Mouse (Mus musculus): ENCODE measurements around the gene Tmem170b. TPM values are rescaled to one million over a fixed set of nuclear protein-coding genes. Genes with fewer than 3 reads are reported as not detected.

Tmem170b gene
- total RNA-seq, 4 experiments from 2014 or later = 83.3 to 88.9 (median 87.6) TPM

DNA sequence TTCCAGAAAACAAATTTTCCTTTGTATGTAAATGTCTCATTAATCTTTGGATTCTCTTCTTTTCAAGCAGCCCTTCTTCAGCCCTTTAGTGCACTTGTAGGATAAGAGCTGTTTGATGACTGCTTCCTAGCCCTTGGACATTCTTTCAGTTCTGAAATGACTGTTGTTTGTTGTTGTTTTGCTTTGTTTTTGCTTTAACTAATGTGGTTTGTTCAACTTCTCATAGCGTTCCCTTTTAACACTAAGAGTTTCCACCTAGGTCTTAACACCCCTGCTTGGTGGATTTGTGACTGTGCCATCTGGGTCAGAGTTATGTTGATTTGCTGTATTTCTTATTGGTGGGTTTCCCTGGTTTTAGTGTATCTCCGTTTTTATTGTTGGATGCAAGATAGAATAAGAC, 8.8 kb downstream of the Tmem170b start:
- DNase-seq (ENCODE audit: low spot score in 2 of 2) = no peak

DNA sequence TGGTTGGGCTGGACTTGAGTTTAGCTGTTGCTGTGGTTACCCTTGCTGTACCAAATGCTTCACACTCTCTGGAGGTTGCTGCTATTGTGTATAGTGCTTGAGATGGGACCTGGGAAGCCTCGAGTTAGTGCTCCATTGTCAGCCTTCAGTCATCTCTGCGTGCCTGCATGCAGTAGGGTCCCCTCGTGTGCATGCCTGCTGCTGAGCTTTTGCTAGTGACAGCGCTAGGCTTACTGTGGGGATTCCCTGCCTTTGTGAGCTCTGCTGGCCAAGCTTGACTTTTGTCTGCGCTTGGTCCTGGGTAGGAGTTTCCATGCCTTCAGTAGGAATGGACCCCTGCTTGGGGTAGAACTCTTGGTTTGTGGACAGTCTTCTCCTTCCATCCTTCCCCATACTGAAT, 9.3 kb downstream of the Tmem170b start:
- DNase-seq (ENCODE audit: low spot score in 2 of 2) = no peak

DNA sequence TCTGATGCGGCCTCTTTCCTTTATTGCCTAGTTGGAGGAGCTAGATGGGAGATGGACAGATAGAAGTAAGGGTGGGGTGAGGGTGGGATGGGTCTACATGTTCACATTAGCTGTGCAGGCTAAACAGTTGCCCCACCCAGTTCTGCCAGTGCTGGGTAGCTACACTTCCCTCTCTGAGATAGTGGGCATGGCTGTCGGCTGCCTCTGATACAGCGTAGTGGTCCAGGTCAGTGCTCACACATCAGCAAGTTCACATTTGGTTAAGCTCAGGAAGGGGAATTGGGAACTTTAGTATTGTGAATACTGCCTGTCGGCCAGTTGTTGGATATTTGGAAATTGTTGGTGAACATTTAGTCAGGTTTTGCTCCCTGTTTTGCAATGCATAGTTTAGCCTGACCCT, 13.8 kb downstream of the Tmem170b start:
- DNase-seq (ENCODE audit: low spot score in 2 of 2) = no peak

DNA sequence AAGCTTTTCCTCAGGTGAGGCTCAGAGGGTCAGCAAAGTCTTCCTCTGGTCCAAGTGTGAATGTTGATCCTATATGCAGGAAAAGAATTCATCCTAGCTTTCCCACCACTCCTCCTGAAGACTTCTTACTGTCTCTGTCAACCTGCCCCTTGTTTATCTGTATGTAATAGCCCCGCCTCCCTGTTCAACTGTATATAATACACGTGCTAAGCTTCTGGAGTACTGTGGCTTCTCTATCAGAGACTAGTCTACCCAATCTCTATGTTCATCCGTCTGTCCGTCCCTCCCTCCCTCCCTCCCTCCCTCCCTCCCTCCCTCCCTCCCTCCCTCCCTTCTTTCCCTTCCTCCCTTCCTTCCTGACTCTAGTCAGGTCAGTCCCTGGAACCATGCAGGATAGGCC, 14.4 kb downstream of the Tmem170b start:
- no peak for DNase-seq (ENCODE audit: low spot score in 2 of 2)

DNA sequence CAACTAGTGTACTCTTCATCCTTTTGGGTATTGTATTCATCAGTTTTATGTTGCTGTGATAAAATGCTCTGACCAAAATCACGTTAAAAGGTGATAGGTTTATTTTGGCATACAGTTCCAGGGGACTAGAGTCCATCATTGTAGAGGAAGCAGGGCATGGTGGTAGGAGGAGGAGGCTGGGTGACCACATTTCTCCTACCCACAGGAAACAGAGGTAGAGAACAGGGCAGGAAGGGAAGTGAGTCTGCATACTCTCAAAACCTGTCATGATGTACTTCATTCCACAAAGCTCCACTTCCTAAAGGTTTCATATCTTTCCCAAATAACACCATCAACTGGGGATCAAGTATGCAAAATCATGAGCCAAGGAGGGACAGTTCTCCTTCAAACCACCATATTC, 18.4 kb downstream of the Tmem170b start:
- DNase-seq (ENCODE audit: low spot score in 2 of 2) = no peak

DNA sequence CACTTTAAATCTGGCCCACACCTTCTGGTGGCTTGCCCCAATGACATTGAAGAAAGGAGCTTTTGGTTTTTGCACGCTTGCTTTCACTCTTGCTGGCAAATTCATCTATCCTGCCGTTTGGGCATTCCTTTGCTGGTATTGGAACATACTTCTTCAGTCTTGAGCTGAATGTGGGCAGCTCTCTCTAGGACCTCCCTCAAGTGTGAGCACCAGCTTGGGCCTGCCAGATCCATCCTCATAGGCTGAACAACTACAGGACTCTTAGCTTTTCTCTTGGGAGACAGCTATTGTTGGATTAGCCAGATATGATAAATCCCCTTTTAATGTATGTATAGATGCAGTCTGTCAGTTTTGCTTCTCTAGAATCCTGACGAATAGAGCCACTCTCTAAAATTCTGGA, 19.5 kb downstream of the Tmem170b start:
- no peak for DNase-seq (ENCODE audit: low spot score in 2 of 2)

DNA sequence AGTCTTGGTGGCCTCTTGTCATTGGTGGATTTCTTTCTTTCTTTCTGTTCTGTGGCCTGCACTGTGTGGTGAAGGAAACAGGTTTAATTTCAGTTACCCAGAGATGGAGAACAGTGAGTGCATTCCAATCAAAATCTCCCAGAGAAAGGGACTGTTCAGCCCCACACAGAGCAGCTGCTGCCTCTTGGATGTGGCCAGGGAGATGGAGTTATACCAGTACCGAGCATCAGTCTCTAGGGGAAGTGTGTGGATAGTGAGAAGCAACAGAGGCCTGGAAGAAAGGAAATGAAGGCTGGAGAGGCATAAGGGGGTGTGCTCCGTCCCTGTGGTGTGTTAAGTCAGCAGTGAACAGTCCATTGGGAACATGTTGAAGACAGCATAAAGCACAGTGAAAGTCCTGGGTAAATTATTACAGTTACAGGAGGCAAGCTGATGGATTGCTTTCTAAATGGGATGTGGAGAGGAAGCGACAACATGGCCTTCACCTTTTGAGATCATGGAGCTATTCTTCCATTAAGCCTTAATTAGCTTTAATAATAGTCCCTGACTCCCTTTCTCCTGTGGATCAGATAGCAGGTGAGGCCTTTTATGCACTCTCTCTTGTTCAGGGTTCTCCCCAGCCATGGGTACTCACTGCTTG, 21.7 kb downstream of the Tmem170b start:
- no peak for DNase-seq (ENCODE audit: low spot score in 2 of 2)

DNA sequence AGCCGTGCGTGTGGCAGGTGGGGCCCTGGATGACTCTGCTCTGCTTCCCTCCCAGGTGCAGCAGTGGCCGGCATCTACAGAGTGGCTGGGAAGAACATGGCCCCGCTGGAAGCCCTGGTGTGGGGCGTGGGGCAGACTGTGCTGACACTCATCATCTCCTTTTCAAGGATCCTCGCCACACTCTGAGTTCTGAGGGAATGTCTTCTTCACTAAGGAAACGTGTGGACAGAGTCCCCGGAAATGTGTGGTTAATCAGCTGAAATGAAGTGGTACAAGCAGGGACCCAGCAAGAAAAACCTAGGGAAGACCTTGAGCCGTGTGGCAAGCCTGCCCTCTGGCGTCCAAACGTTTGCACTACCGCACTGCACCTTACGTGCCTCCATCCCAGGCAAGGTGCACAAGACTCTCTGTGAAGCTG, 28.7 kb downstream of the Tmem170b start:
- DNase-seq (ENCODE audit: low spot score in 2 of 2) = peak; percentile 60 to 83

DNA sequence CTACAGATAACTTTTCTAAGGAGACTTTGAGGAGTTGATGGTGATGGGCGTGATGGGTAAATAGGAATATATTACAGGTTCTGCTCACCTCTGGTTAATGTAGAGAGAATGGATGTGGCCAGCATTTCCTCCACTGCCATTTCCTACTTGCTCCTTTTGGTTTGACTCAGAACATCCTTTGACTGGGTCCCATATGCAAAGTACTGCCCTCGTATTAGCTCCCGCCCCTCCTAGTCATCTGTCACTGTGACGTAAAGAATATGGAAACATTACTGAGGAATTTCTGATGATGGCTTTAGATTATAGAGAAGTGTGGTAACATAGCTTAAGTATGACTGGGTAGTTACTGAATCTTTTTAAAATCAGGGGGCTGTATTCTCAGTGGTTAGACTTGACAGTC, 32.4 kb downstream of the Tmem170b start:
- DNase-seq (ENCODE audit: low spot score in 2 of 2) = no peak

DNA sequence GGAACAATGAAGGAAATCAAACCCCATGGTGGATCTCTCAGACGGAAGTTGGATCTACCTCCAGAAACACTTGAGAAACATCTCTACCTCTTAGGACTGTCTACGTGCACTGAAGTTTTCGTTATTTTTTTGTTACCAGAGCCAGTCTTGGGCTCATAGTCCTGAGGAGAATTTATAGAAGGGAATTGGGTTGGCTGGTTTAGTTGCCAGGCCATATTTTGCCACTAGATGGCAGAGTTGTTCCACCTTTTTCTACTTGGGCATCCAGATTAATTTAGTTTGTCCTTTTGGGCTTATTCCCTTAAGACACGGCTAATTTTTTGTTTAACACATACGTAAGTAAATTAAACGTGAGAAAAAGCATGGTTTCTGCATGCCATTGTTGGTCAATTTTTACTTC, 37.1 kb downstream of the Tmem170b start:
- DNase-seq (ENCODE audit: low spot score in 2 of 2) = peak in 1 of 2 experiments; percentile 80

DNA sequence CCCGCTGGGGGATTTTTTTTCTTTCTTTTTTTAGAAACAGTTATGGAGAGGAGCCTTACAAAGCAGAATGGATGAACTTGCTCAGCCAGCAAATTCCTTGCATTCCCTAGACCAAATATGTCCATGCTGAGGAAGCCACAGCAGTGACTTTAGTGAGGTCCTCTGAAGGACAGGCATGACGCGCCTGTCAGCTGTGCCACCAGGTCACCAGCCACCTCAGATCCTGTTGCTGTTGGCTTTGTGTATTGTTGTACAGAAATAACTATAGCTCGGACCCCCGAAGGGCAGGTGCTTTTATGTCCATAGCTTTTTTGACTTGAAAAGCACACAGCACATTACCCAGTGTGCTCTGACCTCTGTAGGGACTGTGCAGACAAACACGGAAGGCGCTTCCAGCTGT, 38.1 kb downstream of the Tmem170b start:
- no peak for DNase-seq (ENCODE audit: low spot score in 2 of 2)

DNA sequence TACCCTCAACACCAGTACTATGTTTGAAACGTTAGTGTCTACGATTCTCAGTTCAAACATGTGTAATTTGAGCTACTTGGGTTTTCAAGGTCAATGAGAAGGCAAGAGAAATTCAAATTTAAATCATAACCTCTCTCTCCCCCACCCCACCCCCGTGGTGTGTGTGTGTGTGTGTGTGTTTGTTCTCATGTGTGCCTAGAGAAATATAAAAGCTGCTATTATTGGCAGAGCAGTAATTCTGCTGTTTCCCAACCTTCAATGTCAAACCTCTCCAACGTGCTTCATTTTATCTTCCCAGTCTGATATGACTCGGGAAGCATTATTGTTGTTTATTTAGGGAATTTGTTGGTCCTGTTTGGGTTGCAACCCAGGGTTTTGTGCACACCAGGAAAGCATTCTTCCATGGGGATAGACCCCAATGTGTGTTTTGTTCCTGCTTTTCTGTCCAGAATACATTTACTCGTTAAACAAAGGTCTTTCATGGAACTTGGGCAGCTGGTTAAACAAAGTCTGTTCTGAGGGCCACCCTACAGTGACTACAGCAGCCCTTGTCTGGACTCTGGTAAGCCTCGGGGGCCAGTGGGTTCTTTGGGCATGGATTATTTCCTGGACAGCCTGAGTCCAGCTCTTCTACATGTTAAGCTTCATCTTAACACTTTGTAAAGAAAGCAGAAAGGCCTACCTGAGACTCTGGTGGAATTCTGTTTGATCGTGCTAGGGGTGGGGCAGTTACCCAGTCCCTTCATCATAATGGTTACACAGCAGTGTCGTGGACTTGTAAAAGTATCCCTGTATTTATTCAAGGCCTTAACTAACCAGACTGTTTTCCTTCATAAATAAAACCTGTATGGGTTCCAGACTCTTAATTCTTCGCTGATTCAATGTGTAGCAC, 39.1 kb downstream of the Tmem170b start:
- no peak for DNase-seq (ENCODE audit: low spot score in 2 of 2)

DNA sequence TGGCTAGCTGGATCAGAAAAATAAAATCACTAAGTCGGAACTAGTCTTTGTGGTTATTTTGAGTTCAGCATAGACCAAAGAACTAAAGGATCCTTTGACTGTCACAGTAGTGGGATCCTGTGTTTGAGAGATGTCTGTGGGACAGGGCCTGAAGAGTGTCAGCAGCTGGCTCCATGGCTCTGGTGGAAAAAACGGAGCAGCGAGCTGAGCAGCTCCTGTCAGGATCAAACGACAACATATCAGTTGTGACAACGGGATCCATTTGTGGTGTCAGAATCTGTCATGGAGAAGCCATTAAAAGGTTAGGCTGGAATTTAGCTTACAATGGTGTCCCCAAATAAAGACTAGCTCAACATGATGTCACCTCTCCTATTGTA, 39.8 kb downstream of the Tmem170b start:
- no peak for DNase-seq (ENCODE audit: low spot score in 2 of 2)

DNA sequence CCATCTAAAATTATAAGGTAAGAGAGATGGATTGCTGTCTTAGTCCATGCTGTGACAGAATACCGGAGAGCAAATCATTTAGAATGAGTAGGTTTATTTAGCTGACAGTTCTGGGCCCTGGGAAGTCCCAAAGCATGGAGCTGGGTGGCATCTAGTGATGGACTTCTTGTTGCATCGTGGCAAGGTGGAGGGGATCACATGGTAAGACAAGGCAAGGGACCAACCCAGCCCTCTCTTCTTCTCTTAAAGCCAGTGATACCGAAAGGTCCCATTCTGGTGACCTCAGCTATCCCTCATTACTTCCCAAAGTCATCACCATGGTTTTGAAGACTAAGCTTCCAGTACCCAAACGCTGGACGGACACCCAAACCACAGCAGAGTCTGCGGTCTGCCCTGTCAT, 42.3 kb downstream of the Tmem170b start:
- no peak for DNase-seq (ENCODE audit: low spot score in 2 of 2)

DNA sequence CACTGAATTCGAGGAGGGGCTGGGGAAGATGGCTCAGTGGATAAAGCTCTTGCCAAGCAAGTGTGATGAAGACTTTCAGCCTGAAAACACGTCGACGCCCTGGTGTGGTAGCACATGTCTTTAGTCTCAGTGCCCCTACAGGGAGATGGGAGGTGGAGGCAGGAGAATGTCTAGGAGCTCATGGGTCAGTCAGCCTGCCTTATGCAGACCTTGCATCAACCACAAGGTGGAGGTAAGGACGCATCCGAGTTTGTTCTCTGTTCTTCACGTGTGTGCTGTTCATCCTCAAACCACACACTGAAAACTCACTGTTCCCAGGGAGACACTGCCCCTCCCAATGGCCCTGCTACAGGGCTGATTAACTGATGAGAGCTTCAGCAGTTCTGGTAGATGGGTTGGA, 45.0 kb downstream of the Tmem170b start:
- no peak for DNase-seq (ENCODE audit: low spot score in 2 of 2)

DNA sequence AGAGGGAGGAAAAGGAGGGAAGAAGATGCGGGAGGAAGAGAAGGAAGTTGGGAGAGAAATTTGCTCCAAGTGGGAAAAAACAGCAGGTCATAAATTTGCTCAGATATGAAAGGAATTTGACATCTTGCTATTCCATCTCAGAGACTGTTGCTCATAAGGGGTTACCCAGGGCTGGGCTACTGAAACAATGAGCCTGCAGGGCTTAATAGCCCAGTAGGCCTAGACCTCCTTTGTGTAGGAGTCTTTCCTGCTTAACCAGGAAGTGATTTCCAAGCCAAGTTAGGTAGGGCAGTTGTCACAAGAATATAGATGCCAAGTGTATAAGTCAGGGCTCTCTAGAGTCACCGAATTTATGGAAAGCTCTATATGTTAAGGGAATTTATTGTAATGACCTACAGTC, 48.1 kb downstream of the Tmem170b start:
- no peak for DNase-seq (ENCODE audit: low spot score in 2 of 2)

DNA sequence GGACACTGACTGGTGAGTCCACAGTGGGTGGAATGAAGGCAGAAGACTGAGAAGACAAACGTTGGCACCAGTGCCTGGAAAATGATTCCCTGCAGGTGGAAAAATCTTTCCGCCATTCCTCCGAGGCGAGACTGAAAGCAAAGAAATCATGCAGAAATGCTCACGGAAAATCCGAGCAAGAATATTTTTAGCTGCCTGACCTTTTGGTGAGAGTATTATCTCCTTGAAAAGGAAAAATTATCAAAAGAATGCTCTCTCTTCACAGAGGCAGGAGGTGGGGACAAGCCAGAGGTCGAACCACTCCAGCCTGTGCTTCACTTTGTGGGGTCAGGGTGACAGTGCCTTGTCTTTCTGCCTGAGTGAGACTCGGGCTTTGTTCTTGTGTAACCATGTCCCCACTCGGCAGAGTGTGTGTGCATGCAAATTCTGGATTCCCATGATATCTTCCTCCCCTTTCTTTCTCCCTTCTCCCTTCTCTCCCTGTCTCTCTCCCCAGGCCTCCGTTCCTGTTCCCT, 49.9 kb downstream of the Tmem170b start:
- DNase-seq (ENCODE audit: low spot score in 2 of 2) = no peak

DNA sequence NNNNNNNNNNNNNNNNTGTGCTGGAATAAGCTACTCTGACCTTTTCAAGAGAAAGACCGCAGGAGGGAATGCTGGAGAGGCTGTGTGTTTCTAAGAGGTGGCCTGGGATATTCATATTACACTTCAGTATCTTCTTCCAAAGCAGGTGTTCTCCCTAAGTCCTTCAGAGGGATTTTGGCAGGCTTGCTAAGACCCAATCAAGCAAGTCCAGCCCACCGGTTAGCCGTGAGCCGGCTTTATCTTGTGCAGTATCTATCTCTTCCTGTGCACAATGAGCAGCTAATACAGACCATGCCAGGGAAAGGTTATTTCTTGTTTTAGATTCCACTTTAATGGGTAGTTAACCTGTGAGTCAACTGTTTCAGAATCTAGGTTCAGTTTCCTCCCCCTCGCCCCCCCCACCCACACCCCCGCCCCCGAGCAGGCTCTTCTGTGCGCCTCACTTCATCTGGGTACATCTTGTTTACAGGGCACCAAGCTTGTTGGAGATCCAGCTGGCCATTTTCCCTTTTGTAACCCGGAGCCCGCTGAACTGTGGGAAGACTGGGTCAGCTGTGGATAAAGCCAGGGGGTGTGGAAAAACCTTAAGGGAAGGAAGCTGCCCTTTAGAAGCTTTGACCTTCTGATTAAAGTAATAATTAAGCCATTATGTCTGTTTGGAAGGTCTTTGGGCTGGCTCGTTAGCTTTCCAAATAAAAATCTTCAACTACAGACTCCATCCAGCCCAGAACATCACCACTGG, 54.5 kb downstream of the Tmem170b start:
- DNase-seq (ENCODE audit: low spot score in 2 of 2) = peak in 1 of 2 experiments; percentile 31

DNA sequence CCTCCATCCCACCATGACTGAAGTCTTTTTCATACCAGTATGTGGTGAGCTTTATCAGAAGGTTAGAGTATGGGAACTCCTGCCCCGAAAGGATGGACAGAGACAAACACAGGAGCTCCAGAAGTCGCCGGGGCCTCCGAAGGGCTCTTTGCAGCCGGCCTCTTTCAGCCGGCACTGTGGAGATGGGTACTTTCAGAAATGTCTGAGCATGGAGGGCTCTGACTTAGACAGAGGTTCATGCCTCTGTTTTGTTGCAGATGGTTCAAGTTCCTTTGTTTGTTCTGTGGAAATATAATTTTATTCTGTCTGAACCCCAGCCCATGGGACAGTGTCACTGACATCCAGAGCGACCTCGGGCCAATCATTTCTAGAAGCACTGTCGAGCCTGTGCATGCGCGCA, 55.4 kb downstream of the Tmem170b start:
- DNase-seq (ENCODE audit: low spot score in 2 of 2) = no peak

DNA sequence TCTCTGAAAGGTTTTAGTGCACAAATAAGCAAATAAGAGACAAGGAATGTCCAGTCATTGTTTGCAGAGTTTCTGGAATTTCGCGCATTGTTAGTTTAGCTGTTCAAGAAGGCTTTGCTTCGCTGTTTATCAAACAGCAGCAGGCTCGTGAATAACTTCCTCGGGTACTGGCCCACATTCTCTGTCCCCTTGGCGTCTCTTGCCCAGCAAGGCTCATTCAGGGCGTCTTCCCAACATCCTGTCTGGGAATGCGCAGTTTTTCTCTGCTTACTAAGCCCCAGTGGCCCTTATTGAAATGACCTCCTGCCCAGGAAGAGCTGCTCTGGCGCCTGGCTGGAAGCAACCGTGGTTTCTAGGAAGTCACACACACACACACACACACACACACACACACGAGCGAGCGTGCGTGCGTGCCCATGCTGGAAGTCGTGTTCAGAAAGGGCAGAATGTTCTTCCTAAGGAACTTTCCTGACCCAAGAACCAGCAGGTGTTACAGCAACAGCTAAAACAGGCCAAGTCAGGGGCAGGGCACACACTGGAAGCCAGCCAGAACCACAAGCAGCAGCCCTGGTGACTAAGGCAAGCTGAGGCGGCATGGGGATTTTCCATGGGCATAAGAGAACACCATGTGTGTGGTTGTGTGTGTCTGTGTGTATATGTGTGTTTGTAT, 56.8 kb downstream of the Tmem170b start:
- peak in 1 of 2 experiments; percentile 14 for DNase-seq (ENCODE audit: low spot score in 2 of 2)

DNA sequence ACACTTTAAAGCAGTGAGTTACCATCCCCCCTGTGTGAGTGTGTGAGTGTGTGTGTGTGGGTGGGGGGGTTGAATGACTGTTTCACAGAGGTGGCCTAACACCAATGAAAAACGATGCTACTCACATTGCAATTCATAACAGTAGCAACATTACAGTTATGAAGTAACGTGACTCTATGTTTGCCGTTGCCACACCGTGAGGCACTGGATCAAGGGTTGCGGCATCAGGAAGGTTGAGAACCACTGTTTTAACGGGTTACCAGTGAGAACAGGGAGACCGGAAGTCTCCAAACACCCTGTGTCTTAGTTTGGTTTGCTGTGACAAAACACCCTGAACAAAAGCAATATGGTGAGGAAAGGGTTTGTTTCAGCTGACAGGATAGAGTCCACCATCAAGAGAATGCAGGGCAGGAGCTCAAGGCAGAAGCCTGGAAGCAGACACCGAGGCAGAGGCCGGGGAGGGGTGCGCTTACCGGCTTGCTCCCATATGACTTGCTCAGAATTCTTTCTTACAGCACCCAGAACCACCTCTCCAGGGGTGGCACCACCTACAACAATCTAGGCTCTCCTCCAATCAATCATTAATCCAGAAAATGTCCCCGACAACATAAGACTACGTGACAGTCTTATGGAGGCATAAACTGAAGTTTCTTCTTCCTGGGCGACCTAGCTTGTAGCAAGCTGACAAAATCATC, 57.9 kb downstream of the Tmem170b start:
- no peak for DNase-seq (ENCODE audit: low spot score in 2 of 2)

All from layer of hippocampus, adult 8-10 months (tissue).